ENCODE assay signal across 23 mouse cellular contexts in the genomic region with DNA sequence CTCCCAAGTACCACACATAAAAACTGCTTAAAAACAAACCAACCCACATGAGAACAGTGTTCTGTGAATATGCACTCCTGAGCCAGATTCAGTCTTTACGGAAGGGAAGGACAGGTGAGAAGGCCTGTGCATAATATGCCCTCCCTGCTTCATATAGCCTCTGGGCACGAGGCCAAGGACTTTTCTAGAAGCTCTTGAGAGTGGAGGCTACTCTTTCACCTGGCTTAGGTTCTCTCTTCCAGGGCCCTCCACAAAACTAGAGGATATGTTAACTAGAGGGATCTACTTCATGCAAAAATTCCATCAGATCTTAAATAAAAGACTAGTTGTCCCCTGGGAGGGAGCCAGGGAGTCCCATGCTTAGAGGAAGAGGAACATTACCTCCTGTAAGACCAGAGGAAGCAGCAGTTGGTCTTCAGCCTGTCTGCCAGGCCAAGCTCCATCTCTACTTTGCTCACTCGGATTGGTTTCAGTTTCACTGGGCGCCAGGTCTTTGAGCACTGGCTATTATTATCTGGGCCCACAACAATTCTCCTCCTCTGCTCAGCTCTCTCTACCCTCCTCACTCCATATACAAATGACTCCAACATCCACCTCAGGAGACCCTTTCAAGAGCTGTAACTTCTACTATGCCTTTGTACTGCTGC.
A peak's percentile ranks its signal among the peaks of the same experiment; 100 is the strongest.
DNase-seq lines count a peak whose midpoint lies in the region; ATAC-seq lines count a peak whose summit lies in the region.
"Had no signal": no experiment of that assay in that cellular context is flagged by ENCODE, and none has a peak within 500 bp of the region (broad histone marks: within the 10 kb centered on the region; RNA-seq: fewer than 3 reads in every experiment).

No protein-coding gene starts in this region.

- peak; percentile 15 for DNase-seq in gastrocnemius, adult 18-20 months (ENCODE audit: low spot score)
- no peak for DNase-seq in gastrocnemius, postnatal 36 days
- DNase-seq in lung, postnatal 10 days = no peak
- DNase-seq in thymus, postnatal 10 days (ENCODE audit: low spot score in 2 of 2) = no peak
- DNase-seq in layer of hippocampus, postnatal 14 days (ENCODE audit: low spot score in 2 of 2) = no peak
- DNase-seq: cerebellum, adult 9-10 months; gastrocnemius, postnatal 14 days; heart, postnatal 10 days; left cerebral cortex, postnatal 4 days; lung, embryonic 14.5 days; spleen, adult 18-20 months; thymus, adult 18-20 months had no signal

- no peaks in the 10 kb centered on the region for H3K36me3 ChIP-seq in lung, embryonic 16.5 days (ENCODE audit: control insufficient read depth, insufficient read depth, low read length)
- no peaks in the 10 kb centered on the region for H3K36me3 ChIP-seq in macrophage (ENCODE audit: inconsistent target)
- H3K36me3 ChIP-seq: forebrain, embryonic 12.5 days; hindbrain, embryonic 12.5 days; midbrain, embryonic 13.5 days; neural tube, embryonic 13.5 days had no signal

- H3K79me2 ChIP-seq in macrophage (ENCODE audit: inconsistent target) = no peaks in the 10 kb centered on the region

- H3K9ac ChIP-seq in lung, embryonic 16.5 days (ENCODE audit: low read length) = no peak overlapping the region
- H3K9ac ChIP-seq: forebrain, embryonic 12.5 days; hindbrain, embryonic 12.5 days; lung, embryonic 14.5 days; midbrain, embryonic 13.5 days; neural tube, embryonic 13.5 days had no signal

- 68% methylated on average over 4 of the region's 4 CpGs for WGBS in lung, embryonic 16.5 days
- 46% methylated on average over 4 of the region's 4 CpGs for WGBS in macrophage (ENCODE audit: missing documents)

- H3K27me3 ChIP-seq in lung, embryonic 16.5 days (ENCODE audit: control insufficient read depth, insufficient read depth, low read depth, low read length) = no peaks in the 10 kb centered on the region
- H3K27me3 ChIP-seq: forebrain, embryonic 12.5 days; hindbrain, embryonic 12.5 days; midbrain, embryonic 13.5 days; neural tube, embryonic 13.5 days had no signal

- no peak overlapping the region for H3K4me2 ChIP-seq in lung, embryonic 16.5 days (ENCODE audit: low read depth, low read length)
- H3K4me2 ChIP-seq: forebrain, embryonic 12.5 days; heart, embryonic 11.5 days; hindbrain, embryonic 12.5 days; lung, embryonic 14.5 days; midbrain, embryonic 13.5 days; neural tube, embryonic 13.5 days had no signal

- no peak overlapping the region for H3K4me3 ChIP-seq in lung, embryonic 16.5 days (ENCODE audit: low read length)
- H3K4me3 ChIP-seq in macrophage (ENCODE audit: inconsistent target) = no peak overlapping the region
- H3K4me3 ChIP-seq: forebrain, embryonic 12.5 days; hindbrain, embryonic 12.5 days; left cerebral cortex, adult 2 months; midbrain, embryonic 13.5 days; neural tube, embryonic 13.5 days had no signal

- H3K9me3 ChIP-seq in lung, embryonic 16.5 days (ENCODE audit: control insufficient read depth, low read length) = no peaks in the 10 kb centered on the region
- H3K9me3 ChIP-seq: forebrain, embryonic 12.5 days; hindbrain, embryonic 12.5 days; midbrain, embryonic 13.5 days; neural tube, embryonic 13.5 days had no signal

- ATAC-seq in lung, embryonic 16.5 days (ENCODE audit: low read depth) = peak; percentile 49; the same call in 1 of the 2 replicates
- peak; percentile 79 for ATAC-seq in granulocyte monocyte progenitor cell, adult 5-6 weeks (replicated peaks; ENCODE audit: poor library complexity, severe bottlenecking)
- ATAC-seq: inflammation-experienced regulatory T-cells, adult 6 months; midbrain, embryonic 13.5 days had no signal

- intact Hi-C loops in gastrocnemius, postnatal 36 days (cut with DNase I) = no loop called here

- H3K27ac ChIP-seq in lung, embryonic 16.5 days (ENCODE audit: low read length) = peak overlapping the region; percentile 1; the same call in 1 of the 2 replicates
- H3K27ac ChIP-seq in macrophage = peak overlapping the region; percentile 42
- H3K27ac ChIP-seq: forebrain, embryonic 12.5 days; hindbrain, embryonic 12.5 days; kidney, postnatal 0 days; left cerebral cortex, adult 2 months; midbrain, embryonic 13.5 days; neural tube, embryonic 13.5 days had no signal

- peaks cover 2% of the 10 kb centered on the region; the same call in 1 of the 2 replicates for H3K4me1 ChIP-seq in lung, embryonic 16.5 days (replicated peaks; ENCODE audit: control insufficient read depth, insufficient read depth, low read length)
- H3K4me1 ChIP-seq: forebrain, embryonic 12.5 days; hindbrain, embryonic 12.5 days; neural tube, embryonic 13.5 days had no signal
